Mouse (Mus musculus) midbrain, embryonic 12.5 days (tissue): ENCODE results near the gene Ccl22. TPM values are rescaled to one million over a fixed set of nuclear protein-coding genes. Genes with fewer than 3 reads are reported as not detected.

ENCODE experiments used
- ATAC-seq: fragments of 200-750 bp; cut with Nextera tagmentation; 2 replicates; pipeline ENCODE4 v1.8.0; 2017; ENCODE audit warnings: low read depth, moderate TSS enrichment, moderate library complexity; ENCODE audit not compliant: low FRiP score
- H3K27ac ChIP-seq: fragments of 300-500 bp; sonication (generic); replicated peaks from 2 replicates; pipeline ENCODE4 v1.5.1; 2016; ENCODE audit warnings: mild to moderate bottlenecking
- H3K27me3 ChIP-seq: fragments of 300-500 bp; sonication (generic); 2 replicates; pipeline ENCODE4 v1.6.1; 2016; ENCODE audit warnings: mild to moderate bottlenecking
- H3K36me3 ChIP-seq: fragments of 300-500 bp; sonication (generic); 2 replicates; pipeline ENCODE4 v1.6.1; 2016
- H3K4me1 ChIP-seq: fragments of 300-500 bp; sonication (generic); 2 replicates; pipeline ENCODE4 v1.6.1; 2016
- H3K4me2 ChIP-seq: fragments of 300-500 bp; sonication (generic); replicated peaks from 2 replicates; pipeline ENCODE4 v1.6.1; 2016; ENCODE audit warnings: mild to moderate bottlenecking, moderate library complexity
- H3K4me3 ChIP-seq: fragments of 300-500 bp; sonication (generic); 2 replicates; pipeline ENCODE4 v1.5.1; 2016; ENCODE audit warnings: mild to moderate bottlenecking
- H3K9ac ChIP-seq: fragments of 300-500 bp; sonication (generic); replicated peaks from 2 replicates; pipeline ENCODE4 v1.6.1; 2016; ENCODE audit warnings: mild to moderate bottlenecking, moderate library complexity
- H3K9me3 ChIP-seq: fragments of 300-500 bp; sonication (generic); 2 replicates; pipeline ENCODE4 v1.6.1; 2016; ENCODE audit warnings: mild to moderate bottlenecking
- WGBS: fragments of 180-500 bp; shearing (Covaris S2); methylation state at CpG from one replicate; pipeline ENCODE4 v1.1.7; 2016; 5-methylcytosine and 5-hydroxymethylcytosine counted together
- polyA plus RNA-seq: library from polyadenylated mRNA; unstranded; fragments of >200 nt; fragmentation: Nextera tagmentation; extraction: Ambion mirVana; gene quantifications from 2 replicates; pipeline ENCODE4 v1.2.1, GENCODE M21; 2016

Ccl22 gene
- not detected in 2 replicates for polyA plus RNA-seq

DNA sequence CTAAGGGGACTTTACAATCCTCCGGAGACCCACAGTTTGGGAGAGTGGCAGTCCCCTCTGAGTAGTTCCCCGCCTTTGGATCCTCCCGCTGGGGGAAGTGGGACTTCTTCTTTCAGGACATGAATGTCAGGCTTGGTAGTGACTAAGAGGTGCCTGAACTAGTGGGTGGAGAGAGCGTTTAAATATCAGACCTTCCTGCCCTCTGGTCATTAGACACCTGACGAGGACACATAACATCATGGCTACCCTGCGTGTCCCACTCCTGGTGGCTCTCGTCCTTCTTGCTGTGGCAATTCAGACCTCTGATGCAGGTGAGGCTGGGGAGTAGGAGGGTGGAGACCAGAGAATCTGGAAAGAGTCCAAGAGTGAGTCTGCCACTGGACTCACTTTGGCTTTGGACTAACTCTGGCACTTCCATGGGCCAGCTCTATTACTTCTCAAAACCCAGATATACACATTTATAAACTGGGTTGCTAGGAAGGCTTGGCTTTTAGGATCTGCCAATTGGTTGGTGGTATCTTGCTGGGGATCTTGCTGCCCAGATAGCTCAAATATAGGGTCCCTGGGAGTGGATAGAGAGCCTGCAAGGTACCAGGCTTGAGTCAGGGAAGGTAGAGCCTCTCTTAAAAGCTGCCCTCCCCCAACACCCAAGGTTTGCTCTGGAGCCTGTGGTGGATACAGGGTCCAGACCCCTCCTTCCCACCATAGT, at the start of gene Ccl22:
Gene Ccl22 (plus strand): TSS at position 115 of the 709 bp plus-strand sequence.
- WGBS: 93% methylated on average over 7 of the region's 7 CpGs

DNA sequence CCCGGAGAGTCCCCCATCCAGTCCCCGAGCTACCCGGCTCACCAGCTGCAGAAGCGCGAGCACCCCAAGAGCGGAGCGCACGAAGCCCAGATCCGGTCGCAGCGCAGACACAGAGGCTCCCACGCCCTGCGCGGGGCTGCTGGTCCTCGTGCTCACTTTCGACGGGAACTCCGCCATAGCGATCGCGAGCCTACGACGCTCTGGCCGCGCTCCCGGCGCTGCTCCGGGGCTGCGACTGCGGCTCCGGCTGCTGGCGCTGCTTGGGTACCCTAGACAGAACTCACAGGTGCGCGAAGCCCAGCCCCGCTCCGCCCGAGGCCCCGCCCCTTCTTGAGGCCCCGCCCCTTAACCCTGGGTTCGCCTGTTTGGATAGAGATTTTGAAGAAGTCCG, 49.4 kb upstream of the Ccl22 start, which contains the start of gene Pllp:
Gene Pllp (minus strand): TSS at position 285 of the 391 bp plus-strand sequence.
- H3K27me3 ChIP-seq: peaks cover 62% of the 10 kb centered on the region
- peak within 1 kb of the TSS; percentile 31 for H3K9ac ChIP-seq

More for the DNA sequence above, at the start of gene Ccl22:
- Histone ChIP-seq H3K4me1 (no peaks in the 10 kb centered on the region), H3K4me2 (no peak within 1 kb of the TSS), H3K9ac (no peak within 1 kb of the TSS), H3K4me3 (no peak within 1 kb of the TSS), H3K36me3 (no peaks in the 10 kb centered on the region), H3K27ac (no peak within 1 kb of the TSS), H3K27me3 (no peaks in the 10 kb centered on the region), H3K9me3 (no peaks in the 10 kb centered on the region)
- no peak for ATAC-seq

DNA sequence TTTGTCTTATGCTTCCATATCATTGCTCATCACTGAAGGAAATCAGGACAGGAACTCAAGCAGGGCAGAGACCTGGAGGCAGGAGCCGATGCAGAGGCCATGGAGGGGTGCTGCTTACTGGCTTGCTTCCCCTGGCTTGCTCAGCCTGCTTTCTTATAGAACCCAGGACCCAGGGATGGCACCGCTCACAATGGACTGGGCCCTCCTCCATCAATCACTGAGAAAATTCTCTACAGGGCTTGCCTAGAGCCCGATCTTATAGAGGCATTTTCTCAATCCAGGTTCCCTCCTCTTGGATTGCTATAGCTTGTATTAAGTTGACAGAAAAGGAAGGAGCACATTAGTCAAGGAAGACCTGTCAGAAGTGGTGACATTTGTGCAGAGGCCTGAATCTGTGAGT, 48.8 kb upstream of the Ccl22 start:
- H3K27ac ChIP-seq: no peak overlapping the region
- H3K4me1 ChIP-seq: peaks cover 17% of the 10 kb centered on the region
- H3K9ac ChIP-seq: no peak overlapping the region
- H3K36me3 ChIP-seq: no peaks in the 10 kb centered on the region
- ATAC-seq: no peak
- peak overlapping the region; percentile 74 for H3K4me2 ChIP-seq
- H3K27me3 ChIP-seq: peaks cover 62% of the 10 kb centered on the region
- WGBS: 57% methylated on average over 3 of the region's 3 CpGs
- no peaks in the 10 kb centered on the region for H3K9me3 ChIP-seq
- peak overlapping the region; percentile 44; the same call in 1 of the 2 replicates for H3K4me3 ChIP-seq

More for the DNA sequence above, 49.4 kb upstream of the Ccl22 start, which contains the start of gene Pllp:
- Histone ChIP-seq H3K36me3 (no peaks in the 10 kb centered on the region), H3K4me1 (peaks cover 17% of the 10 kb centered on the region), H3K27ac (no peak within 1 kb of the TSS), H3K4me3 (peak within 1 kb of the TSS; percentile 44), H3K9me3 (no peaks in the 10 kb centered on the region), H3K4me2 (peak within 1 kb of the TSS; percentile 74)
- 2% methylated on average over 41 of the region's 41 CpGs for WGBS
- ATAC-seq: peak; percentile 49

DNA sequence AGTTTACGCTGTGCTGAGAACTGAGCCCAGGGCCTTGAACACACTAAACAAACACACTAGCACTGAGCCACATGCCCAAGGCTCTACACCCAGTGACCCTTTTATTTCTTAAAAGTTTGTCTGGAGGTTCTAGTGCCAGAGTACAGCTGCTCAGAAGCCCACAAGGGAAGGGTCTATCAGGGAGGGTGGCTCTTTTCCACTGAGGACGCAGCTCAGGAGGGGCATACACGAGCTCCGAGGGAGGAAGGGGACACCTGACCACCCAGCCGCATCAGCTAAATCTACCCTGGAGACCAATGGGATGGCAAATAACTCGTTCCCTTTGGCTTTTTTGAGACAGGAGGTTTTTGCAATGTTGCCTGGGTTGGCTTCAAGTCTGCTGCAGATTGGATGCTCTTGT, 47.4 kb upstream of the Ccl22 start:
- H3K4me3 ChIP-seq: no peak overlapping the region
- no peak overlapping the region for H3K27ac ChIP-seq
- 71% methylated on average over 6 of the region's 6 CpGs for WGBS
- peaks cover 17% of the 10 kb centered on the region for H3K4me1 ChIP-seq
- H3K36me3 ChIP-seq: no peaks in the 10 kb centered on the region
- no peak overlapping the region for H3K9ac ChIP-seq
- ATAC-seq: no peak
- H3K4me2 ChIP-seq: no peak overlapping the region
- no peaks in the 10 kb centered on the region for H3K9me3 ChIP-seq
- peaks cover 51% of the 10 kb centered on the region for H3K27me3 ChIP-seq

DNA sequence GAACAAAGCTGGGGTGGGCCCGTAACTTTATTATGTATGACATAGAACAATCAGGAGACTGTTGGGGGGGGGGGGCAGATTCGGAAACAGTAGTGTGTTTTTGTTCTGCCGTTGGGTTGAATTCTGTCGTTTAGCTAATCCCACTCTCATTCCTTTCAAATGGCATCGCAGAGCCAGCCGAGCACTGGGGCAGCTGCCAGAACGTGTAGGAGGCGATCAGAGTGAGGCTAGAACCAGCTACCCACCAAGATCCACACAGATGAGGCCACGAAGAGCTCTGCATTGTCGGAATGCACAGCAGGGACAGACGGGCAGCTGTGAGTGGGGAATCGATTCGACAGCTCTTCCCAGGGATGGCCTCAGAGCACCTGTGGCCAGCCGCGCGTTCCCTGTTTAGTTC, 46.0 kb upstream of the Ccl22 start:
- H3K9me3 ChIP-seq: no peaks in the 10 kb centered on the region
- H3K9ac ChIP-seq: no peak overlapping the region
- no peak overlapping the region for H3K4me3 ChIP-seq
- 61% methylated on average over 16 of the region's 16 CpGs for WGBS
- no peak overlapping the region for H3K4me2 ChIP-seq
- ATAC-seq: no peak
- no peaks in the 10 kb centered on the region for H3K36me3 ChIP-seq
- peaks cover 17% of the 10 kb centered on the region for H3K4me1 ChIP-seq
- H3K27ac ChIP-seq: no peak overlapping the region
- peaks cover 37% of the 10 kb centered on the region for H3K27me3 ChIP-seq

DNA sequence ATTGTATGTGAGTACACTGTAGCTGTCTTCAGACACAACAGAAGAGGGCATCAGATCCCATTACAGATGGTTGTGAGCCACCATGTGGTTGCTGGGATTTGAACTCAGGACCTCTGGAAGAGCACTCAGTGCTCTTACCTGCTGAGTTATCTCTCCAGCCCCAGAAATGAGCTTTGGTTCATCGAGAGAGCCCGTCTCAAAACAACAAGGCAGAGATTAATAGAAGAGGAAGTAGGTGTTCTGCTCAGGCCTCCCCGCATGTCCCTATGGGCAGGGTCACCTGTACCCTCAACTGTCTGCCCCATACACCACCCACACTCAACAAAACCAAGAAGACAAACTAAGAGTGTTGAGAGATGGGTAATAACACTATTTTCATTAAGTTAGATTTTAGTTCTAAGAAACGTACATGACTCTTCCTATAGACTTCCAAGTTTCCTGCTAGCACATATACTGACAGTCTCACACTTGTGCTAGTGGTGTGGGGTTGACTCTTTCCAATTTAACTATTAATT, 44.9 kb upstream of the Ccl22 start:
- Histone ChIP-seq H3K4me1 (peaks cover 10% of the 10 kb centered on the region), H3K27me3 (peaks cover 31% of the 10 kb centered on the region), H3K4me3 (no peak overlapping the region), H3K27ac (no peak overlapping the region), H3K36me3 (no peaks in the 10 kb centered on the region), H3K9me3 (no peaks in the 10 kb centered on the region), H3K4me2 (no peak overlapping the region), H3K9ac (no peak overlapping the region)
- 91% methylated on average over 4 of the region's 4 CpGs for WGBS
- ATAC-seq: no peak

DNA sequence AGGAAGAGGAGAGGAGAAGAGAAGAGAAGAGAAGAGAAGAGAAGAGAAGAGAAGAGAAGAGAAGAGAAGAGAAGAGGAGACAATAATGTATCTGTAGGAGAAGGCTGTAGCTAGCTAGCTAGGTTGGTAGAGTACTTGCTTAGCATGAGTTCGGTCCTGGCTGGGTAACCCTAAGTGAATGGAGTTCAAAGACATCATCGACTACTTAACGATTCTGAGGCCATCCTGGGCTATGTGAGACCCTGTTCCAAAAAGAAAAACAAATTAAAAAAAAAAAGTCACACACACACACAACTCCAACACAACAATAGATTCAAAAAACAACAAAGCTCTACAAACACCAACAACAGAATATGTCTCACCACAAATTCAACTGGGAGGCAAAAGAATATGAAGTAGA, 43.2 kb upstream of the Ccl22 start:
- Histone ChIP-seq H3K27me3 (peaks cover 16% of the 10 kb centered on the region), H3K4me1 (no peaks in the 10 kb centered on the region), H3K36me3 (no peaks in the 10 kb centered on the region), H3K27ac (no peak overlapping the region), H3K9me3 (no peaks in the 10 kb centered on the region), H3K9ac (no peak overlapping the region; the same call in 1 of the 2 replicates), H3K4me3 (peak overlapping the region; percentile 50; the same call in 1 of the 2 replicates), H3K4me2 (peak overlapping the region; percentile 50; the same call in 1 of the 2 replicates)
- no peak for ATAC-seq
- WGBS: 83% methylated on average over 3 of the region's 3 CpGs

DNA sequence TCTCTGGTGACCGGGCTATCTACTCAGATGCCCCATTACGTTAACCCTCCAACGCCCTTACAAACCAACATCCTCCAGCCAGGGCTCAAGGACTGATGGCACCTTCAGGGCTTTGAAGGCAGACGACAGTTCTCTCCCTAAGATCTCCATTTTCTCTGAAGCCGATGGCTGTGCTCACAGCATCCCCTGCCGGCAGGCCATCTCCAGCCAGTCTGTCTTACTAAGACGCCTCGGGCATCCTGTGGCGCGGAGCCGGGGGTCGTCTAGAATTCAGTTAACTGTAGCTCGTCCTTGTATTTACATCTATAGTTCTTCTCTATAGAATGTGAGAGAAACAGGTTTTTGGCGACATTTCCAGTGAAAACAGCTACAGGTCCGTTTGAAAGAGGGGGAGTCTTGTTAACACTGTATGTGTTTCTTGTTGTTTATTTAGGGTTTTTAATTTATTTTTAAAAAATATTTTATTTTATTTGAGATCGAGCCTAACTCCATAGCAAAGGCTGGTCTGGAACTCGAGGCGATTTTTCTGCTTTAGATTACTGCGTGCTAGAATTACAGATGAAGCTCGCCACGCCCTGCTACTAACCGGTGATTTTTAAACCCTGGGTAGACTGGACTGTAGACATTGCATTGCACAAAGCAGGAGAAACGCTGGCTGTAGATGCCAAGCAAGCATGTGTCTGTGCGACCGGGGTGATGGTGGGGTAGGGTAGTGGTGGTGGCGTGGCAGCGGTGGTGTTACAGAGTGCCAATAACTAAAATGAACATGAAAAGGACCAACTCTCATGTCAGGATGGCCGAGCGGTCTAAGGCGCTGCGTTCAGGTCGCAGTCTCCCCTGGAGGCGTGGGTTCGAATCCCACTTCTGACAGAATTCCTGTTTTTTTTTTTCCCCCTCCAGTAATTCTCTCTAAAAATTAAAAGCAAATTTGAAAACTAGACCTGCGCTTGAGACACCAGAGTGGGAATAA, 42.3 kb upstream of the Ccl22 start:
- H3K4me3 ChIP-seq: peak overlapping the region; percentile 50
- no peaks in the 10 kb centered on the region for H3K4me1 ChIP-seq
- peak; percentile 82 for ATAC-seq
- H3K9me3 ChIP-seq: no peaks in the 10 kb centered on the region
- no peaks in the 10 kb centered on the region for H3K36me3 ChIP-seq
- H3K27me3 ChIP-seq: peaks cover 8% of the 10 kb centered on the region
- peak overlapping the region; percentile 50; the same call in 1 of the 2 replicates for H3K27ac ChIP-seq
- WGBS: under 1% methylated on average over 35 of the region's 35 CpGs
- H3K4me2 ChIP-seq: peak overlapping the region; percentile 50
- peak overlapping the region; percentile 41 for H3K9ac ChIP-seq

DNA sequence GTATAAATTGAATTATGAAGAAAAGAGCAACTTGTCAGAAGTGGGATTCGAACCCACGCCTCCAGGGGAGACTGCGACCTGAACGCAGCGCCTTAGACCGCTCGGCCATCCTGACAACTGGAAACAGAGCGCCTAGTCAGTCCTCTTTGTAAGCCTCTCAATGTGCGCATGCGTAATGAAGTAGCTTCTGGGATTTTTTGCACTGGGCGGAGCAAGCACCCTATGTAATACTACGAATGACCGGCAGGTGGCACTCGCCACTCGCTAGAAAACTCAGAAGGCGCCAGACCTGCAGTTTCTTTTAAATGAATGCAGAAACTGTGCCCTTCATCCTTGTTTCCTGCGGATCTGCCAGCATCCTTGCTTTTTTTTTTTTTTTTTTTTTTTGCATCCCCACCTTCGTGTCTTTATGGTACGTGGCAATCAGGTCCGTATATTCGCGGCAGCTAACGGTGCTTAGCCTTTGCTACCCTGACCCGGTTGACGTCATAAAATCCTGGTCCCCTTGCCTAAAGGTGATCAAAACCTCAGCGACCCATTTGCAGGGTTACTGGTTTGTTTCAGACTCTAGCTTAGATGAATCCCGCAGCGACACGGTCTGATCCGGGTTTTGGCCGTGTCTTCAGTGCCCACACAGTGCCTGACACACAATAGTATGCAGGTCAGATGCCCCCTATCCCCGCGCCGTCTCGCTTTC, 41.3 kb upstream of the Ccl22 start:
- Histone ChIP-seq H3K4me2 (peak overlapping the region; percentile 63), H3K9me3 (no peaks in the 10 kb centered on the region), H3K4me1 (no peaks in the 10 kb centered on the region), H3K27ac (no peak overlapping the region; the same call in 1 of the 2 replicates), H3K27me3 (peaks cover 7% of the 10 kb centered on the region; the same call in 1 of the 2 replicates), H3K4me3 (peak overlapping the region; percentile 56), H3K9ac (peak overlapping the region; percentile 57), H3K36me3 (no peaks in the 10 kb centered on the region)
- WGBS: under 1% methylated on average over 35 of the region's 35 CpGs
- ATAC-seq: peak; percentile 88

DNA sequence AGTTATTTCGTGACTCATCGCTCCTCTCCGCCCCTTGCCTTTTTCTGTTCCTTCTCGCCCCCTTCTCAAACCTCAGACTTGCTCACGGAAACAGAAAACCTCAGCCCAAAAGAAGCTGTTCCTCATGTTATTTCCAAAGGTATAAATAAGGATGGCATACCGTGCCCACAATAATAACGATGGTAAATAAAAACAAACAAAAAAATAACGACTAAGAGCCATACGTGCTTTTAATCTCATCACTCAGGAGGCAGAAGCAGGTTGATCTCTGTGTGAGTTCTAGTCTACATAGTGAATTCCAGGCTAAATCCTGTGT, 40.8 kb upstream of the Ccl22 start:
- Histone ChIP-seq H3K27me3 (peaks cover 7% of the 10 kb centered on the region; the same call in 1 of the 2 replicates), H3K4me2 (peak overlapping the region; percentile 63), H3K9ac (peak overlapping the region; percentile 57), H3K9me3 (no peaks in the 10 kb centered on the region), H3K4me1 (no peaks in the 10 kb centered on the region), H3K27ac (no peak overlapping the region; the same call in 1 of the 2 replicates), H3K36me3 (no peaks in the 10 kb centered on the region), H3K4me3 (peak overlapping the region; percentile 56)
- no peak for ATAC-seq
- 19% methylated on average over 9 of the region's 9 CpGs for WGBS

DNA sequence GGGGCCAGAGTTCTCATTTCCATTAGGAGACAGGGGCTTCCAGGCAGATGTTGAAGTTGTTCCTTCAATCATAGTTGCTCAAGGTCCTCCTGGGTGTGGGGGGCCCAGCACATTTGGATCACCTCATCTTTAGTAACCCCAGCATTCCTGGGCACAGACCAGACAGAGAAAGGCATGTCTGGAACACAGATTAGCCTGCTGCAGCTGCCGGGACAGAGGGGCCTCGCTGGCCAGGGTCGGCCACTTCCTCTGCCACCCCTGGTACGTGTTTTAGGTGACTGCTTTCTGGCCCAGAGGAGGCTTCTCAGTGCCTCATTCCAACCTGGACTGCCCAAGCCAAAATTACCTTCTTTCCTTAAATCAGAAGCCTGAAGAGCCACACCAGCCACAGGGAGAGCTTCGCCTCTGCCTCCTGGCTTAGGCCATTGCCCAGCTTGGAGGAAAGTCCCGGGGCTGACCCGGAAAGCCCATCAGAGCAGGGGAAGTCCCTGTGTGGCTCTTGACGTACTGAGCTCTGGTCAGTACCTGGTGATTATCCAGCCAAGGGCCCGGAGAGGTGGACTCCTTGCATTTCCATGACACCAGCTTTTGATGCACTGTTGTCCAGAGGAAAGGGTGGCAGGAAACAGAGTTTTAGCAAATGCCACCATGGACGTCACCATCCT, 39.7 kb upstream of the Ccl22 start:
- 0 out of 2 replicates have a peak, but pooled peaks cover 2% of the 10 kb centered on the region for H3K4me1 ChIP-seq
- peaks cover 7% of the 10 kb centered on the region; the same call in 1 of the 2 replicates for H3K27me3 ChIP-seq
- H3K9me3 ChIP-seq: no peaks in the 10 kb centered on the region
- H3K4me2 ChIP-seq: no peak overlapping the region
- H3K9ac ChIP-seq: no peak overlapping the region
- no peak overlapping the region for H3K27ac ChIP-seq
- ATAC-seq: no peak
- no peak overlapping the region for H3K4me3 ChIP-seq
- 83% methylated on average over 10 of the region's 10 CpGs for WGBS
- H3K36me3 ChIP-seq: no peaks in the 10 kb centered on the region
